Mouse (Mus musculus): ENCODE measurements at regions not wholly inside any gene's neighbourhood (a gene's known extent, or its start where the extent isn't known, plus 50 kb on each side); places are given as distances from the start of the nearest gene placed in this dataset.

DNA sequence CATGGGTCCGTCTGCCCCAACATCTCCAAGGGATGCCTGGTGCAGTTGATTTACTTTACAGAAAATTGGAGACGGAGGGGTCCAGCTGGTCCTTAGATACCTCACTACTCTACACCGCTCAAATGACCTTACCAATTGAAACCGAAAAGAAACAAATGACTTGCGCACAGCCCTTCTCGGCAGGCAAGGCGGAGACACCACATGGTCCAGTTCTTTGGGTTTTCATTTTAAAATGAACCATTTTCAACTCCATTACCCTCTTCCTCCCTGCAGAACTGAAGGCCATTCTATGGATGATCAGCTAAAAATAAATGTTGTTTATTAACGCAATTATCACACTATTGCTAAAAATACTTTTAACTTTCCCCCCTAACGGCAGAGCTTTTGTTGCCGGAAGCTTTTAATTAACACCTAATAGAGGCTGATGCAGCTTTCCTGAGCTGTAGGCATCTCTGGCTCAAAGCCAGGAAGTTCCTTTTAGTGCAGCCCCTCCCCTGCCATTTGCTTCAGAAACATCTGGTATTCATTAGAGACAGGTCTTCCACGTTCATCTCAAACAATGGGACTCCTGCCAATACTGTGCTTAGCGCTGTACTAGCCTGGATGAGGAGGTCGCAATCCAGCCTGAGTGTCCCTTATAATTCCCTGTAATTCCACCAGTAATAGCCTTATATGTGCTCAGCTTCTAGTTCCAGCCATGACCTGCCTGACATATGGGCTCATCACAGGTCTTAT lies 247.5 kb downstream of the Drd1 start:
- DNase-seq (ENCODE audit: low spot score in 2 of 2), result no peak

DNA sequence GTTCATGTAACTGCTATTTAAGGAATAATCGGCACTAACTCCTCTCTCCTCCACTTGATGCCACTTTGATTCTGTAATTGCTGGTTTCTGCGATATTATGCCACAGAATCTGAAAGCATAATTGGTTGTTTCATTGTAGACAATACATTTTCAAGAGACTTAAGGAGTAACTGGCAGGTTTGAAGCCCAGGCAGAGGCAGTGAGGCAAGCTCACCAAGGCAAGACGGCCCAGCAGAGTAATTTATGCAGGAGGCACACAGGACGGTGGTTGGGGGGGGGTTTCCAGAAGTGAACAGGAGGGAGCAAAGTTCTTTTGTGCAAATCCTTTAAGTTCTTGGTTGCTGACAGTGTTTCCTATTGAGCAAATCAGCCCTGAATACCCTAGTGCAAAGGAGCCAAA lies 249.6 kb downstream of the Drd1 start:
- no peak for DNase-seq (ENCODE audit: low spot score in 2 of 2)

DNA sequence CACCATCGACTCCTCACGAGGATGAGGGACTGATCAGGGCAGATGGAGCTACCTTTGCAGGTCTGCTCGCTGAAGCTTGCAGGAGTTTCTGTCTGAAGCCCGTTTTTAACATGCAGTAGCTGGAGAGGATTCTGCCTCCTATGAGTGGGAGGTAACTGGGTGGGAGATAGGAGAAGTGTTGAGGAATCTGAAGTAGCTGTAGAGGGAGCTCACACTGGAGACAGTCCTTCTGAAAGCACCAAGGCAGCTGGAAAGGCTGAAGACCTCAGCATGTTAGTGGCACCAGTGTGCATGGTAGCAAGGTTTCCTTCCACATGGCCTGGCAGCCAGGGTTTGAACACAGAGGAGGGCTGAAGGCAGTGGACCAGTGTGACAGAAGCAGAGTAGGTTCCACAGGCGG lies 254.5 kb downstream of the Drd1 start:
- no peak for DNase-seq (ENCODE audit: low spot score in 2 of 2)

DNA sequence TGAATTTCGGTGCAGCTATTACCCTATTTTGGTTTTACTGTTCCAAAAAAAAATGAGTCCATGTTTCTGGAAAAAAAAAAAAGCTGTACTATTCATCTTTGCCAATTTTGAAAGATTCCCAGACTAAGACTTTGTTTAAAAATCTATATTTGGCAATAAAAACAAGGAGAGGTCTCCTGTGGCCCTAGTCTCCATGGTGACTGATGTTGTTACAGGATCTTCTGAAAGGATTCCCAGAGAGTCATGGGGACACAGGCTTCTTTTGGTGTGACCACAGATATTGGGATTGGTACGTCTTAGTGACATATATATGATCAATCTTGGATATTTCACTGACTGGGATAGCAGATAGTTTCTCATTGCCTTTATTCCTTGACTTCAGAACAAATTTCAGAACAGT lies 266.7 kb downstream of the Drd1 start:
- DNase-seq (ENCODE audit: low spot score in 2 of 2), result no peak

DNA sequence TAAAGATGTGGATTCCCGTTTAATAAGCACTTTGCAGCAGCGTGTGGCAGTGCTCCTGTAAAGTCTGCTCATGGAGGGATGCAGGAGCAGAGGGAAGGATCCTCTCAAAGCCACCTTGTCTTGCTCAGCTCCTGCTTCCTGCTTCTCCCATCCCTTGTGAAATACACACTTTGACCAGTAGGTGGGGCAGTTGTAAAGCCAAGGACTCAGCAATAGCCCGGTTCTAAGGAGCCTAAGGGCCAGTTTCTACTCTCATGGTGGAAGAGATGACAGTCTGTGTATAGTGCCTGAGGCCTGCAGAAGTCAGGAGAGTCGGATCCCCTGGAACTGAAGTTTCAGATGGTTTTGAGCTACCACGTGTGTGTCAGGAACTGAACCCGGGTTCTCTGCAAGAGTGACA lies 272.0 kb downstream of the Drd1 start:
- DNase-seq (ENCODE audit: low spot score in 2 of 2), result peak; percentile 75 to 90

DNA sequence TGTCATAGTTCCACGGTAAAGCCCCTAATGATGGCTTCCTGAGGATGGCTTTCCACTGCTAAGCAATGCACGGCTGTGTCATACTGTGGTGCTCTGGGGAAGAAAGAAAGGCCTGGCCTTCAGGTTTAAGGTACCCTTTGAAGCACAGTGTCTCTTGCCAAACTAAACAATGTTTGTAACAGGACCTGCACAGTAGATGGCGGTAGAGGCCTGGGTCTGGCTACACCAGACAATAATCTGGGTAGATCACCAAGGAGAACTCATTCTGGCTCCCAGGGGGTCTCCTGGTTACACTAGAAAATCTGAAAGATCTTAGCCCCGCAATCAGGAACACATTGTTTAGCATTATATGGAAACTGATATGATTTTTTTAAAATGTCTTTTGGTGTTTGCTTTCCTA lies 276.4 kb downstream of the Drd1 start:
- peak; percentile 13 to 69 for DNase-seq (ENCODE audit: low spot score in 2 of 2)

DNA sequence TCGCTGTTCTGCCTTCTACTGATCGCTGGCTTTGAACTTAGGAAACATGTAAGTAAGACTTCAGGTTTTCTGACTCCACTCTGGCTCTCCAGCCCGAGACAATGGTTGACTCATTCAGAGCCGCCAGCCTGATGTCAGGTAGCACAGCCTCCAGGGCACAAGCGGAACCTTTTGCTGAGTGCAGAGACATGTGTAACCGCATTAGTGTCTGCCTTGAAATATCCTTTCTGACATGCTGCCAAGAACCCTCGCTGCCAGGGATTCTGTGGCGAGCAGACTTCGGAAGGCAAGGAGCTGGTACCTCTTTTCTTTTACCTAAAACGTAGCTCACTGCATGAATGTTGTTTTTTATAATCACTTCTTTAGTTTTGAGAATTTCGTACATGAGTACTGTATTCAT lies 279.1 kb downstream of the Drd1 start:
- no peak for DNase-seq (ENCODE audit: low spot score in 2 of 2)

DNA sequence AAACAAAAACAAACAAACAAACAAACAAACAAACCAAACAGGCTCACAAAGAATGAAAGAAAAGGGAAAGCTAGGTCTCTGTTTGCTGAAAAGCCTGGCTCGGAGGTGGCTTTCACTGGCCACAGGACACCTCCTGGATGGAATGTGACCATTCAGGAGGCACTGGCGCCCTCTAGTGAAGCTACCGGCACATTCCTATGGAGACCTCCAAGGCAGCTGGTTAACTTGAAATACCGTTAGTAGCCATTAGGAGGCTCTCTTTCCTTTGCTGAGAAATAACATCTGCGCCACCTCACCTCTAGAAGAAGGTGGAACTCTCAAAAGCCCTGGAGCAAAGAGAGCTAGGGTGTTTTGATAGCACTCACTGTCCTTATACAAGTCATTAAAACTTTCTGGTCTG lies 279.8 kb downstream of the Drd1 start:
- no peak for DNase-seq (ENCODE audit: low spot score in 2 of 2)

DNA sequence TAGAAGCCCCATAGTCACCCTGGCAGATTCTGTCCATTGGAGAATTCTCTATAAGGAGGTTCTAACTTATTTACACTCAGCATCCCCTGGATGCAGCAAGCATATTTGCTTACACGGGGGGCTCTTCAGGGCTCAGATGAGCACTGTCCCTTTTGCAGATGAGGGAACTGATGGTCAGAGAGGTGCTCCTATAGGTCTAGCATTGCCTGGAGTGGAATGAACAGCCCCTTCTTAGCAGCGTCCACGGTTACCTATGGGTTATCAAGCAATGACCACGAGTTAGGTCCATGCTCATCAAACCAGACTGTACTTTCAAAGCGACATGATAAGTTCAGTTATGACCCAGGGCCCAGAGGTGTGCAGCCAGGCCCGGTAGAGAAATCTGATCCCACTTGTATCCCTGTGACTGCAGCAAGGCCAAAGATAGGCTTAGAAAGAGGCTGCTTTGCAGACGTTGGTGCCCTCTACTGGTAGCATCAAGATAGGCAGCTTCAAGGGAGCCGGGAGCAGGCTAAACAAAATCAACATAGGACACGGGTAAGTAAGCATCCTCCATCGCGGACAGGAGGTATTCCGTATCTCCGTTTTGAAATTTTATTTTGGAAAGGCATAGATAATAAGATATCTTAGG lies 290.8 kb downstream of the Drd1 start:
- peak; percentile 44 to 81 for DNase-seq (ENCODE audit: low spot score in 2 of 2)

DNA sequence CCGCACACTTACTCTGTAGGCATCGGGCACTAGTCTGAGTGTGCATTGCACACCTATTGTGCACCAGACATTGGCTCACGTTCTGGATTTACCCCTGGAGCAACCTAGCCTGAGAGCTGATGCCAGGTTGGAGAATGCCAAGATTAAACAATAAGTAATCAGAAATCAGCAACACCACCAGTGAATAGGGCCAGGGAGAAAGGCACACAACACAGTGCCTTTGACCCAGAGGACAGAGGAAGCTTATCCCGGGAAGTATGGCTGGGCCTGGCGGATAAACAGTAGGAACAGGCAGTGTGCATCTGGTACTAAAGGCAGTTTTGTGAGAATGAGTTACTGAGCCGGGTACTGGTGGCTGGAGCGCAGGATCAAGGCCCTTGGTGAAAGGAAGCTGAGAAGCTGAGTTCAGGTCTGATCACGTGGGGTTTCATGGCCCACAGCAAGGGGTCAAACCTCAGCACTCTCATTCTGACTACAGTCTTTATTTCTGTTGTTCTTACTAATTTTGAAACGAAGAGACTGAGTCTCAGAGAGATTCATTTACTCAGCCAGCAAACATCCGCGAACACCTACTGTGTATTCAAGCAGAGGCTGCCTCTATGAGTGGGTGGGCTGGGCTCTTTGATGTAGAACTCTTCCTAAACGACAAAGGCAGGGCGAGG lies 284.8 kb upstream of the Msx2 start:
- DNase-seq (ENCODE audit: low spot score in 2 of 2), result no peak

DNA sequence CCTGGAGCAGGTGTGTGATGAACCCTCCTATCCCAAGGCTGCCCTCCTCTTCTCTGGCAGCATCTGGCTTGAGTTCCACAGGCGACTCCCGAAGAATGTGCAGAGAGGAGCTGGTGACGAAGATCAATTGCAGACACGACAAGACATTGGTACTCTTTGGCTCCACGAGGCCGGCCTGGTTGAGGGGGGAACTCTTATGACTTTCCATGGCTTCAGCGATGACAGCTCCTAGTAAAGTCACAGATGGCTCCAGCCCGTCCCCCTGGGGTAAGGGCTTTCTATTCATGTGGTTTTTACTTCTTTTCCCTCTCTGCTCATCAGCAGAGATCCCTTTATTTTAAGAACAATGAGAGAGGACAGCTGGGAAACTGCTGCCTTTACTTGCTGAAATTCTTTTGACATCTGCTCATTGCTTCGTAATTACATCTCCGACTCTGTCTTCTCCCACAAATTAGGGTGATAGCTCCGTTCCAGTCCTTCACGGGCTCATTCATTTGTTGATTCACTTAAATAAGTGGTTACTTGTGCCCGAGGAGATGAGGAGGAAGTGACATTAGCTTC lies 284.2 kb upstream of the Msx2 start:
- no peak for DNase-seq (ENCODE audit: low spot score in 2 of 2)

DNA sequence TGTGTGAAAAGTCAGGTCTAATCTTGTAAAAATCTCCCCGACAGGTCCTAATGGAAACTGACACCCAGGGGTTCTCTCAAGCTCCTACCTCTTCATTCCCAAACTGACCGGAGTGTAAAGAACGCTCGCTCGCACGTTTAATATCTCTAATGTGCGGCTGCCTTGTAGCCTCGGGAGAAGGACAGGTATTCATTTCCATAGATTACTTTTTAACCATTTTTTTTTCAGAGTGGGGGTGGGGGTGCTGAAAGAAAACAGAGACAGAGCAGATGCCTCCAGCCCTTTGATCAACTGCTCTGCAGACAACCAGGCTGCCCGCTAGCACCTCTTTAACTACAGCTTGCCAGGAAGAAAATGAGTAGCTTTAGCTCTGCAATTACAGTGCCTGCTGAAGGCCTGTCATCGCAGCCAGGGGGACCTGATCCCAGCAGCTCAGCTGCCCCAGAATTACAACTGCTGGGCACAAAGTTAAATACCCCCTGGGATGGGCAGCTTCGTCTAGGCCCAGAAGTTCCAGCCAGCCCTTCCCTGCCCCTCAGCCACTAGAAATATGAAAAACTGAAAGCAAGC lies 282.3 kb upstream of the Msx2 start:
- DNase-seq (ENCODE audit: low spot score in 2 of 2), result no peak

DNA sequence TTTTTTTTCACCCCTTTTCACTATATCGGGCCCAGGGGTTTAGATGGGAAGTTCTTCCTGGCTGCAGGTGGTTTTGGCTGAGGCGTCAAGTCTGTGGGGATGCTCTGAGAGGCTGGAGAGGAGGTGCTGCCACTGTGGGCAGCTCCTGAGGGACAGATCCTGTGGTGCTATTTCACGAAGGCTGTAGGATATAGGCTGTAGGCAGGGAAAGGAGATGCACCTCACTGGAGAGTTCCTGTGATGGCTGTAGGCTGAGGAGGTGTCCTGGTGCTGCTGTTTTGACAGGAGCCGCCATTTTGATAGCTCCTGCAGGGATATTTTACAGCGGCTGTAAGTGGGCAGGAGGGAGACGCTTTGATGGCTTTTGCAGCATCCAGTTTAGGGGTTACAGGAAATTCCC lies 280.2 kb upstream of the Msx2 start:
- no peak for DNase-seq (ENCODE audit: low spot score in 2 of 2)

DNA sequence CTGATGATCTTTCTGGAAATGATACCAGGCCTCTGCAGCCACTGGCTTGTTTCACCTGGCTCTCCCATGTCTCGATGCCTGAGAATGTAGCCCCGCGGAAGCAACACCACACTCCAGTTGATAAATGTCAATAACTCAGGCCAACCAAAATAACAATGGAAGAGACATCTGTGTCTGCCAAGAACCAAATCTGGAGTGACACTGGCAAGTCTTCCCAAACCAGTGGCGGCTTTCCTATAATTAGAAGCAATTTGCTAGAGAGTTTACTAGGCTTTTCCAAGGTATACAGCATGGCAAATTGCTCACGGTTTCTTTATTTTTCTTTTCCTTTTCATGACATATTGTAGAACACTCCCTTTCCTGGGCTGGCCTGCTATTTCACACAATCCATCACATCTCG lies 268.1 kb upstream of the Msx2 start:
- no peak for DNase-seq (ENCODE audit: low spot score in 2 of 2)

DNA sequence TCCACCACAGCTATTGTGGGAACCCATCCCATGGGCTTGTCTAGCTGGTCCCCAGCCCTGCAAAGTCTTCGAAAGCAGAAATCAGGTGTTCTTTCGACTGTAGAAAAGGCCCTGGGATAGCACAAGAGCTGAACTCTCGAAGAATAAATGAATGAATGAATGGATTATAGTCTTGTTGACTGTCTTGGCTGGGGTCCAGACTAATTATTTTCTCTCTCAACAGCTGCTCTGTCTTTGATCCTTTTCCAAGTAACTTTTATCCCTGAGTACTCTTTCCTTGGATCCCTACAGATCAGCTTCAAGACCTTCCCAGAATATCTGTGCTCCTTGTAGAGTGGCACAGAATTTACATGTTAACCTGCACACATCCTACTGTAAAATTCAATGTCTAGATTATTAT lies 266.3 kb upstream of the Msx2 start:
- DNase-seq (ENCODE audit: low spot score in 2 of 2), result no peak

DNA sequence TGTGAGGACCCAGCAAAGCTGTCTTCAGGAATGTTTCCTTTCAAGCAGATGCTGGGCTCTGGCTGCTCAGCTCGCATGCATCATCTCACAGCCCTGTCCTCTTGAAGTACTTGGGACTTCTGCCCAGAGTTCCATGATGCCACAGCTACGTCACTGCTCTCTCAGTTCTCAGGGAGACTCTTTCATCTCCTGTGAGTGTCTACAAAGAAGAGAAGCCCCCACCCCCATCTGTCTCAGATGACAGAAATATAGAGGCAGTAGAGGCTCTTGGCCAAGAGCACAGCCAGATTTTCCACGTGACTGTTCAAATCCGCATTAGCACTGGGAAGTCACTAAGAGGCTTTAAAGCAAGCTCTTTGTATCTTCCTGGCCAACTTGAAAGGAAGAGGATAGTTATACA lies 262.1 kb upstream of the Msx2 start:
- no peak for DNase-seq (ENCODE audit: low spot score in 2 of 2)

DNA sequence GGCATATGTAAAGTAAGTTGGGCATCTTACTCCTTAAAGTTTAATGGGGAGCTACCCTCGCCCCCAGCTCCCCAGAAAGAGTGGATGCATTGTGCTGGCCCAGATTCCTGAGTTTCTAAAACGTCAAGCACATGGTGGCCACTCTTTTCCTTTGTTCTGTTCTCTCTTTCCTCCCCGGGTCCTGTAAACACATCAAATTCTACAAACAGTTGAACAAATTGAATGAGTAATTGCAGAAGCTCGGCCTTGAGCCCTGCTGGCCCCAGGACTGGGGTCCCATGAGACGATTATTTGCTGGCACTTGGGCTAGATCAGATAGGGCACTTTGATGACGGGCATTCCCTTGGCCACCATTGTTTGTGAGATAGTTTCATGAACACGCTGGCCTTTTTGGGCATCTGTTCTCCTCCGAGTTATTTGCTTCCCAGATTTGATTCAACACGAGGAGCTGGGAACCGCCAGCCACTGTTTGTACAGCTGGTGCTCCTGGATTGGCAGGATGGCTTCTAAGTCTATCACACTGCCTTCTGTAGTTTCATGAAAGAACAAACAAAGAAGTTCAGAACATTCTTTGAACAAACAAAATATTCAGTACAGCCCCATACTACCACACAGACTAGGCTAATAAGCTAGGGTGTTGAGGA lies 257.5 kb upstream of the Msx2 start:
- no peak for DNase-seq (ENCODE audit: low spot score in 2 of 2)

DNA sequence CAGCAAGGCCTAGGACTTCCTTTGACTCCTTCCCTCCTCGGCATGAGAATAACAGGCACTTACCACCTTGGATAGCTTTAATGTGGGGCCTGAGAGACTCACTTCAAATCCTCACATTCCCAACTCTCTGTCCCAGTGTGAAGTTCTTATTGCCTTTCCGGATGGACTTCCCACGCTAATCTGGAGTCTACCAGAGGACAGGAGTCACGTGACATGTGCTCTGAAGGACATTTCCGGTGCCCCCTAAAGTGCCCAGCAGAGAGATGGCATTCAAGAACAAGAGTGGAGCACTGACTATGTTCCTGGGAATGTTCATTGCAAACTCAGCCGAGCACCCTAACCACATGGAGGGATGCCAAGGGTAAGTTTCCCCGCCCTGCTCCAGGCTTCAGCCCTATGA lies 257.0 kb upstream of the Msx2 start:
- no peak for DNase-seq (ENCODE audit: low spot score in 2 of 2)

DNA sequence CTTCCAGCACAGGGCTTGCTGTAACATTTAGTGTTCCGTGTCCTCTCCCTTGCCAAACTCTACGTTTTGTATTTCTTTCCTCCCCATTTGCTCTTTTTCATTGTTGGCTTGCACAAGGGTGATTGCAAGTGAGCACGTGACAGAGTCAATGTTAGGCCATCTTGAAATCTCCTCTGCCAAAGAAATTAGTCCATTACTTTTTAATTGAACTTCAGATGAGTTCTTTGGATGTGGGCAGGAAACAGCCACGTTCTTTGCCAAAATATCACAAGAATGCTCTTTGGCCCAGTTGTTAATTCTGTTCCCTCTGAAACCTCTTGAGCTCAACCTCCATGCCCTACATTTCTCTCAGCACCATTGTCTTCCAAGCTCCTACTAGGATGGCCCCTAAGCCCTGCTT lies 253.2 kb upstream of the Msx2 start:
- DNase-seq (ENCODE audit: low spot score in 2 of 2), result no peak

DNA sequence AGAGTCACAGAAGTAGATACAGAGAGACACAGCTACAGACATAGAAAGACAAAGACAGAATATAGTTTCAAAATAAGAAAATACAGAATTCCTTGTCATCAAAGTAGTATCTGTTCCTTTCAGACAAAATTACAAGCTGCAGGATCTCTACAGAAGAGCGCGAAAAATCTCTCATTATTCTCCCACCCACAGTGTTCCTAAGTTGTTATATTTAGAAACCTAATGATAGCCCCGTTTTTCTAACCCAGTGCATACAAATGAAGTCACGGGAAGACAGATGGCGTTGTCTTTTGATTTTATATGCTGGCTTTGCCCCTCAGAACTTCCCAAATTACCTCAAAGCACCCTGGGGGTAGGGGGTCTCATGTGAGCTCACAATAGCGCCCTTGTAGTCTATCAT lies 250.0 kb upstream of the Msx2 start:
- DNase-seq (ENCODE audit: low spot score in 2 of 2), result peak in 1 of 2 experiments; percentile 4

DNA sequence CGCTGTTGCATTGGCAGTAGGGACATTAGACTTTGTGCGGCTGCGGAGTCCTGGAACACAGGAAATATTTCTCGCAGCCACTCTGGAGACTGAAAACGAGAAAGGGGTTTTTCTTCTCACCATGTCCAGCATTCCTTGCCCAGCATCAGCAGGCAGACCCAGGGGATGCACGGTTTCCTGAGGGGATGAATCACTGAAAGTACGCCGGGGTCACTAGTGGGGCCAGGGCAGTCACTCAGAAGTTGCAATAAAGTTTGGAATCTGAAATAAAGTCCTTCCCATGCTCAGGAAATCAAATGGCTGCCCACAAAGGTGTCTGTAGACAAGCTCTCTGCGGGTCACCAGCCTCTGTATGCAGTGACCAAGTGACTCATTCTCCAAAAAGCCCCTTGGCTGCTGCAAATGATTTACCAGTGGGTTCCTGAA lies 248.2 kb upstream of the Msx2 start:
- DNase-seq (ENCODE audit: low spot score in 2 of 2), result no peak

DNA sequence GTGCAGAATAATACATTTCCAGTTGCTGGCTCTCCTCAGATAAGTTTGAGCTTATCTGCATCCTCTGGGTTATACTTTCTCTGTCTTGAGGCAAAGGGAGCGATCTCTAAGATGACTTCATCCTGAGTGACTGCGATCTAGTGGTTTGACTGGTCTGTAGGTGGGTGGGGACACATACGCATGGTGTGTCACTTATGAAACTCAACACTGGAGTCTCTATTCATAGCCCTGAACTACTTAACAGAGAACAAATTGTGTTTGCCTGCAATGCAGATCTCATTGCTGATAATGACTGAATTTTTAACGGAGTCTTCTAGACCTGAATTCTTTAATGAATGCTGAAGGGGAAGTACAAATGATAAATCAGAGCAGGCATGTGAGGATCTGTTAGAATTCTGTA lies 244.7 kb upstream of the Msx2 start:
- DNase-seq (ENCODE audit: low spot score in 2 of 2), result peak in 1 of 2 experiments; percentile 34

Measured in layer of hippocampus, adult 18-20 months (tissue).